In the genomic region with DNA sequence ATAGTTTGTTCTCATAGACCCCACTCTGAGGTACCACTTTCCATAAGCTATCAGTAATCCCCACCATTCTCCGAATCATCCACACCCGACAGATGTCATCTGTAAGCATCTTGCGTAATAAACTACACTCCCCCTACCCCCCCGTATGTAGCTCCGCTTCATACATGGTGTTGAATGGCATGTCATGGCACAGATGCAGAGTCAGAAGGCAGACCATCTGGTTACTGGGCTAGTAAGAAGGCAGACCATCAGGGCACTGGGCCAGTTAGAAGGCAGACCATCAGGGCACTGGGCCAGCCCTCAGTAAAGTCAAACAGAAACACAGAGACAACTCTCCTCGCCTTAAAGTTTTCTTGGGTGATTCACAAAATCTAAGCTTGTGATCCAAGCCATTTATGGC, we compare ENCODE assay signal across 27 mouse cellular contexts.
A peak's percentile ranks its signal among the peaks of the same experiment; 100 is the strongest.
DNase-seq lines count a peak whose midpoint lies in the region; ATAC-seq lines count a peak whose summit lies in the region.
"Had no signal": no experiment of that assay in that cellular context is flagged by ENCODE, and none has a peak within 500 bp of the region (broad histone marks: within the 10 kb centered on the region; RNA-seq: fewer than 3 reads in every experiment).

No protein-coding gene starts in this region.

- H3K27ac ChIP-seq in forebrain, embryonic 14.5 days (ENCODE audit: low read depth, low read length), result no peak overlapping the region
- H3K27ac ChIP-seq in forebrain, embryonic 12.5 days, result no peak overlapping the region
- H3K27ac ChIP-seq: embryonic facial prominence, embryonic 13.5 days; heart, embryonic 15.5 days; hindbrain, embryonic 13.5 days; intestine, embryonic 15.5 days; limb, embryonic 10.5 days; limb, embryonic 15.5 days; liver, embryonic 14.5 days; lung, embryonic 15.5 days; neural tube, embryonic 13.5 days had no signal

- WGBS in forebrain, embryonic 14.5 days, result 75% methylated on average over 6 of the region's 6 CpGs
- 88% methylated on average over 6 of the region's 6 CpGs for WGBS in forebrain, embryonic 12.5 days

- no peak overlapping the region for H3K4me3 ChIP-seq in forebrain, embryonic 14.5 days (ENCODE audit: low read depth, low read length)
- no peak overlapping the region for H3K4me3 ChIP-seq in forebrain, embryonic 12.5 days (replicated peaks)
- H3K4me3 ChIP-seq: embryonic facial prominence, embryonic 13.5 days; heart, embryonic 15.5 days; hindbrain, embryonic 13.5 days; intestine, embryonic 15.5 days; limb, embryonic 10.5 days; limb, embryonic 15.5 days; lung, embryonic 15.5 days; neural tube, embryonic 13.5 days had no signal

- peak; percentile 73 for DNase-seq in forebrain, embryonic 14.5 days (ENCODE audit: low spot score)
- DNase-seq in left cerebral cortex, postnatal 4 days, result peak; percentile 90
- no peak for DNase-seq in left cerebral cortex, adult 11 months (ENCODE audit: low spot score)
- peak; percentile 19 for DNase-seq in NIH3T3 (ENCODE audit: low read depth)
- DNase-seq in brain, embryonic 18.5 days (ENCODE audit: low read depth, low spot score), result peak; percentile 56
- DNase-seq: adrenal gland, postnatal 25 days; cerebellum, adult 8-10 months; gastrocnemius, postnatal 14 days; kidney, adult 2 months; kidney, postnatal 4 days; lung, postnatal 36 days; right cerebral cortex, postnatal 14 days; spleen, adult 18-20 months; thymus, postnatal 14 days had no signal

- H3K36me3 ChIP-seq in forebrain, embryonic 14.5 days (ENCODE audit: control insufficient read depth, insufficient read depth, low read length), result no peaks in the 10 kb centered on the region
- H3K36me3 ChIP-seq in forebrain, embryonic 12.5 days (replicated peaks), result no peaks in the 10 kb centered on the region
- H3K36me3 ChIP-seq: embryonic facial prominence, embryonic 13.5 days; heart, embryonic 15.5 days; hindbrain, embryonic 13.5 days; intestine, embryonic 15.5 days; limb, embryonic 10.5 days; limb, embryonic 15.5 days; lung, embryonic 15.5 days; neural tube, embryonic 13.5 days had no signal

- H3K4me1 ChIP-seq in forebrain, embryonic 14.5 days (ENCODE audit: control insufficient read depth, insufficient read depth, low read length), result no peaks in the 10 kb centered on the region
- H3K4me1 ChIP-seq in forebrain, embryonic 12.5 days, result peaks cover 9% of the 10 kb centered on the region; the same call in 1 of the 2 replicates

- peak; percentile 54; the same call in 1 of the 2 replicates for ATAC-seq in forebrain, embryonic 14.5 days
- no peak for ATAC-seq in forebrain, embryonic 12.5 days (ENCODE audit: low FRiP score)
- no peak for ATAC-seq in frontal cortex, adult (ENCODE audit: low TSS enrichment)
- ATAC-seq: CD4-positive, CD25-positive, alpha-beta regulatory T cell, adult 4 months; intestine, embryonic 15.5 days had no signal

- intact Hi-C loops in left cerebral cortex, postnatal 4 days (cut with DNase I), result no loop called here

- no peaks in the 10 kb centered on the region for H3K27me3 ChIP-seq in forebrain, embryonic 14.5 days (replicated peaks; ENCODE audit: control insufficient read depth, insufficient read depth, low read length)
- H3K27me3 ChIP-seq in forebrain, embryonic 12.5 days, result no peaks in the 10 kb centered on the region
- H3K27me3 ChIP-seq: embryonic facial prominence, embryonic 13.5 days; heart, embryonic 15.5 days; hindbrain, embryonic 13.5 days; intestine, embryonic 15.5 days; limb, embryonic 15.5 days; lung, embryonic 15.5 days had no signal

- no peaks in the 10 kb centered on the region for H3K9me3 ChIP-seq in forebrain, embryonic 14.5 days (replicated peaks; ENCODE audit: control insufficient read depth, low read length)
- H3K9me3 ChIP-seq in forebrain, embryonic 12.5 days, result no peaks in the 10 kb centered on the region
- H3K9me3 ChIP-seq: embryonic facial prominence, embryonic 13.5 days; heart, embryonic 15.5 days; hindbrain, embryonic 13.5 days; intestine, embryonic 15.5 days; limb, embryonic 10.5 days; limb, embryonic 15.5 days; lung, embryonic 15.5 days; neural tube, embryonic 13.5 days had no signal

- H3K4me2 ChIP-seq in forebrain, embryonic 14.5 days (ENCODE audit: low read length), result no peak overlapping the region
- no peak overlapping the region for H3K4me2 ChIP-seq in forebrain, embryonic 12.5 days
- H3K4me2 ChIP-seq: embryonic facial prominence, embryonic 13.5 days; heart, embryonic 15.5 days; hindbrain, embryonic 13.5 days; intestine, embryonic 15.5 days; limb, embryonic 15.5 days; lung, embryonic 15.5 days; midbrain, embryonic 11.5 days; neural tube, embryonic 13.5 days had no signal

- H3K9ac ChIP-seq in forebrain, embryonic 14.5 days (ENCODE audit: low read length), result no peak overlapping the region
- no peak overlapping the region for H3K9ac ChIP-seq in forebrain, embryonic 12.5 days
- H3K9ac ChIP-seq: embryonic facial prominence, embryonic 13.5 days; heart, embryonic 15.5 days; hindbrain, embryonic 13.5 days; intestine, embryonic 15.5 days; limb, embryonic 15.5 days; liver, embryonic 14.5 days; lung, embryonic 15.5 days; neural tube, embryonic 13.5 days had no signal
